Mouse (Mus musculus) E14TG2a.4 (cell line): ENCODE measurements around the gene Oxsm.

ENCODE experiments used
- H3K27me3 ChIP-seq: 2 replicates; pipeline ENCODE4 v1.6.1; 2014; ENCODE audit warnings: low read length, control low read depth; ENCODE audit not compliant: insufficient read depth
- H3K36me3 ChIP-seq: 2 replicates; pipeline ENCODE4 v1.6.1; 2014; ENCODE audit warnings: low read length, control low read depth; ENCODE audit not compliant: insufficient read depth
- H3K4me1 ChIP-seq: replicated peaks from 2 replicates; pipeline ENCODE4 v1.6.1; 2014; ENCODE audit warnings: low read depth, low read length, control low read depth
- H3K4me3 ChIP-seq: replicated peaks from 2 replicates; pipeline ENCODE4 v1.5.1; 2014; ENCODE audit warnings: mild to moderate bottlenecking, low read length
- H3K9me3 ChIP-seq: 2 replicates; pipeline ENCODE4 v1.6.1; 2014; ENCODE audit warnings: low read length, control low read depth
- CTCF ChIP-seq: conservative IDR thresholded peaks from 2 replicates; pipeline ENCODE4 v1.5.1; 2014; ENCODE audit warnings: low read length
- NANOG ChIP-seq: IDR thresholded peaks from 2 replicates; pipeline ENCODE4 v1.6.1; 2014; ENCODE audit warnings: borderline replicate concordance, low read length, mixed read lengths
- POU5F1 ChIP-seq: IDR thresholded peaks from 2 replicates; pipeline ENCODE4 v1.6.1; 2014; ENCODE audit warnings: low read length, borderline replicate concordance

Gene Oxsm

DNA sequence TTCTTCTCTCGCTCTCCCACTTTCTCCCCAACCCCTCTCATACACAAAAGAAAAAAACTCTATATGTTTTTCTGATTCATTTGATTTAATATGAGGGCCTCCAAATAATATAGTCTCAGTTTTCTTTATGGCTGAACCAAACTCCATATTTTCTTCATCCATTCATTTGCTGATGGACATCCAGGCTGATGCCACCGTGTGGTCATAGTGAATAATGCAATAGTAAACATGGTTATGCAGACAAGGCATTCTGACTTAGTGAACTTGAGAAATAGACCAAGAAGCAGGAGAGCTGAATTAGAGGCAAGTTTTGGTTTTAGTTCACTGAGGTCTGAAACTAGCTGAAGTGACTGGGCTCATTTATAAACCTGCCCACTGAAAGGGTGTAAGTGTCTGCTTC lies 30.6 kb downstream of the Oxsm start:
- Histone ChIP-seq H3K9me3 (peaks cover 18% of the 10 kb centered on the region), H3K4me3 (no peak overlapping the region), H3K27me3 (no peaks in the 10 kb centered on the region), H3K4me1 (no peaks in the 10 kb centered on the region), H3K36me3 (no peaks in the 10 kb centered on the region)
- TF ChIP-seq NANOG (no peak), CTCF (peak; percentile 23)

DNA sequence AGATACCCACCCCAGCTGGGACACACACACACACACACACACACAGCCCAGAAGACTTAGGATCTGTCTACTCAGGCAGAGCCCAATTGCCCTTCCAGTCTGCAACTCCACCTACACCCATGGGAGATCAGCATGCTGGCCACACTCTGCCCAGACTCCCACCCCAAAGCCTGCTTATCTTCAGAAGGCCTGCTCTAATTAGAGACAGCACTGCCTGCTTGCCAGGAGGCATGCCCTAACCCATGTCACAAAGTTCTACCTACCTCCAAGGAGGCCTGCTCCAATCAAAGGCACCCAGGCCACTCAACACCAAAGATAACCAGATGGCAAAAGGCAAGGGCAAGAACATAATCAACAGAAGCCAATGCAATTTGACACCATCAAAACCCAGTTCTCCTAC lies 41.9 kb downstream of the Oxsm start:
- peaks cover 64% of the 10 kb centered on the region for H3K9me3 ChIP-seq
- H3K27me3 ChIP-seq = no peaks in the 10 kb centered on the region
- no peak overlapping the region for H3K4me3 ChIP-seq
- TF ChIP-seq POU5F1 (no peak), NANOG (no peak), CTCF (no peak)
- H3K36me3 ChIP-seq = no peaks in the 10 kb centered on the region
- no peaks in the 10 kb centered on the region for H3K4me1 ChIP-seq

DNA sequence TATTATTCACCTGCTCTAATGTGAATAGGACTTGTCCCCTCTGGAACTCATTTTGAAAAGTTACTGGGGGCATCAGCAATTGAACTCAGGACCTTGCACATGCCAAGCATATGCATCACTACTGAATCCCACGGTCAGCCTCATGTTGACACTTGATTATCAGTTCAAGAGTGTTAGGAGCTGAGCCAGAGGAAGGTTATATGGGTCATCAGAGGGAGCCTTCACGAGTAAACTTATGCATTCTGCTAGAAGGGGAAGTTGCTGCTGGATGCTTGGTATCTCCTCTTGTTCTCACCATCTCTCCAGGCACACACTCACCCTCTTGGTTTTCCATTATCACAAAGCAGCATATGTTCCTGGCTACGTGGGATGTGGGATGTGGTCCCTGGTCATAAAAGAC lies 47.9 kb downstream of the Oxsm start:
- H3K4me3 ChIP-seq = no peak overlapping the region
- H3K27me3 ChIP-seq = no peaks in the 10 kb centered on the region
- no peaks in the 10 kb centered on the region for H3K4me1 ChIP-seq
- peaks cover 55% of the 10 kb centered on the region for H3K9me3 ChIP-seq
- no peak for TF ChIP-seq NANOG
- no peak for TF ChIP-seq CTCF
- TF ChIP-seq POU5F1 = no peak
- no peaks in the 10 kb centered on the region for H3K36me3 ChIP-seq

DNA sequence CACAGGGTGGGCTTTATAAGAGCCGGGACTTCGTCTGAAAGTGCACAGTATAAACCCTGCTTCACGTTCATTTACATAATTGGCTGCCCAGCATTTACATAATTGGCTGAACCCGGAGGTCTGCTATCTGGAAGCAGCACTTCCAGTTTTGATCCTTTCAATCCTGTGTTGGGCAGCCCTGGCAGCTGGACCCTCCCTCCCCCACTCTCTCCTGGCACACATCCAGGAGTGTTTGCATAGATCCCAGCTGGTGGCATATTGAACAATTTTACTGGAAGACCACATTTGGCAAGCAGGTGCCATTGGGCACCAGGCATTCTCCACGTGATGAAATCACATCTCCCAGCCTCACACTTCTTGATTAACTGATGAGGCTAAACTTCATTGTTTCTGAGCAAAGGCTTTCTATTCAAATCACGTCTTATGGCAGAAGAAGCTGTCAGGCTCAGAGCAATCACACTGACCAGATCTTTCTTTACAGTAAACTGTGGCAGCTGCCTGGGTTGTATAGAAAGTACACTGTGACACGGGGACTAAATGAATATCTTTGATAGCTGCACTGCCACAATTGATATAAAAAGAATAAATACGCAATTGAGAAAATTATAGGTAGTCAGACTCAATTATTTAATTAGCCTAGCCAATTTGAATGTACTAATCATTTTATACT lies 48.5 kb downstream of the Oxsm start:
- Histone ChIP-seq H3K4me1 (no peaks in the 10 kb centered on the region), H3K4me3 (no peak overlapping the region), H3K36me3 (no peaks in the 10 kb centered on the region), H3K27me3 (no peaks in the 10 kb centered on the region), H3K9me3 (peaks cover 49% of the 10 kb centered on the region)
- TF ChIP-seq NANOG = no peak
- no peak for TF ChIP-seq CTCF
- TF ChIP-seq POU5F1 = no peak

DNA sequence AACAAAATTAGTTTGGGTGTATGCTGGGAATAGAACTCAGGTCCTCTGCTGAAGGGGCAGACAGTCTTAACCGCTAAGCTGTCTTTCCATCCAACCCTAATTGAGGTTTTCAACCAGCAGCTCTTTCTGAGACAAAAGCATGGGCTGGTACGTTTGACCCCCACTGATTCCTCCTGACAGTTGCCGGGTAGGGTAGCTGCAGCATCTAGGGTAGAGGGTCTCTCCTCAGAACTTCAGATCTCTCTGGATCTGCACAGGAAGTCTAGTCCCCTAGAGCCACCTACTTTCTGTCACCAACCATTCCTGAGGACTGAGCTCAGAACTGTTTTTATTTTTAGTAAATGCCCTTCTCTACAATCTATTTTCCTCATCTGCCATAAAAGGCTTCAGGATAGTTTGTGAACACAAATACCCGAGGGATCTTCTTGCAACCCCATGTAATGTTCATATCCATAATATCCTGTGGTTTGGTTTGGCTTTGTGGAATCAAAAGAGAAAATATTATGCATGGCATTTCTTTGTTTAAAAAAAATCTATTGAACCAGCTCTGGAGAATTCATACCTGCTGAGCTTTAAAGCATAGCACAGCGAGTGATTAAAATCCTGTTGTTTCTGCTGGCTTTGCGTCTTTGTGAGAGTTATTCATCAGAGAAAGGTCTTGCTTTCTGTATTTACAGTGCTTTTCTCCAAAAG lies 49.2 kb downstream of the Oxsm start:
- peaks cover 42% of the 10 kb centered on the region for H3K9me3 ChIP-seq
- TF ChIP-seq POU5F1 = no peak
- no peak for TF ChIP-seq CTCF
- TF ChIP-seq NANOG = no peak
- H3K4me1 ChIP-seq = no peaks in the 10 kb centered on the region
- H3K27me3 ChIP-seq = no peaks in the 10 kb centered on the region
- H3K4me3 ChIP-seq = no peak overlapping the region
- no peaks in the 10 kb centered on the region for H3K36me3 ChIP-seq

DNA sequence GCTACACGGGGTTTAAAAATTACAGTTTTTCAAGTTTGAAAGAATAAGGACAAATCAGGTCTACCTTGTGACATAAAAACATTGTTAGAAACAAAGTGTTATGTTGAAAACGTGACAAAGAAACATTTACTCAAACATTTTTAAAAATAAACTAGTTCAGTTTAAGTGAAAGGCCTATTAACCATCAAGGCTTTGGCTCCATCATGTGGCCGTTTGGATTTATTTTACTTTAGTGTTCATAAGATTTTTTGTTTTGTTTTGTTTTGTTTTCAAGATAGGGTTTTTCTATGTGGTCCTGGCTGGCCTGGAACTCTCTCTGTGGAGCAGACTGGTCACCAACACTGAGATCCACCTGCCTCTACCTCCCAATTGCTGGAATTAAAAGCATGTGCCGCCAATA lies 53.1 kb downstream of the Oxsm start:
- Histone ChIP-seq H3K27me3 (no peaks in the 10 kb centered on the region), H3K9me3 (peaks cover 16% of the 10 kb centered on the region), H3K36me3 (no peaks in the 10 kb centered on the region), H3K4me1 (no peaks in the 10 kb centered on the region), H3K4me3 (no peak overlapping the region)
- no peak for TF ChIP-seq NANOG
- TF ChIP-seq POU5F1 = no peak
- no peak for TF ChIP-seq CTCF

DNA sequence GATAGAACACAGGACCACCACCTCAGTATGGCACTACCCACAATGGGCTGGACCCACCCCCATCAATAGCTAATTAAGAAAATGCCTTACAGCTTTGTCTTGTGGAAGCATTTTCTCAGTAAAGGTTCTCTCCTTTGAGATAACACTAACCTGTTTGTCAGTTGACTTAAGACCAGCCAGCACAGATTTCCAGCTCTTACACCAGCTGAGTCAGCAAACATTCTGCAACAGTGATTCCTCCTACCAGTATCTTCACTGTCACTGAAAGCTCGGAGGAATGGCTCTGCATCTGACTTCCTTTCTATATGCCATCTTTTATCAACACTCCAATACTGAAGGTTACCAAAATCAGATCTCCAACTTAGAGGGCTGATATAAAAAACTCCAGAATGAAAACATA lies 54.1 kb downstream of the Oxsm start:
- Histone ChIP-seq H3K4me1 (no peaks in the 10 kb centered on the region), H3K4me3 (no peak overlapping the region), H3K9me3 (peaks cover 11% of the 10 kb centered on the region), H3K36me3 (no peaks in the 10 kb centered on the region), H3K27me3 (no peaks in the 10 kb centered on the region)
- TF ChIP-seq POU5F1 (no peak), CTCF (no peak), NANOG (no peak)

DNA sequence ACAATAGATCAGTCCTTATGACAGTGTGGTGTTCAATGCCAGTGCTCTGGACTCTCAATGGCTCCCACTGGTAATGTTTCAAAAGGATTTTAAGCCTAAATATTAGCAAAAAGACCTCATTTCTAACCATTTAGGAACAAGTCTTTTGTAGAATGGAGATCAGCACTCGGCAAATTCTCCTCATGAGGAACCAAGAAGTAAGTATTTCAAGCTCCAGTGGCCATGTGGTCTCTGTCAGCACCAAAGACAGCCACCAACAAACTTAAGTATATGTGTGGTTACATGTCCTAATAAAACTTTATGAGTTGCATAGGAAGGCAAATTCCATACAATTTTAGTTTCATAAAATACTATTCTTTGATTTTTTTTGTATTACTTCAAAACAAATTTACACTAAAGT lies 55.5 kb downstream of the Oxsm start:
- Histone ChIP-seq H3K4me1 (no peaks in the 10 kb centered on the region), H3K36me3 (no peaks in the 10 kb centered on the region), H3K4me3 (no peak overlapping the region)

More for the DNA sequence above, 55.5 kb downstream of the Oxsm start:
- TF ChIP-seq CTCF = no peak
- no peak for TF ChIP-seq POU5F1
- no peak for TF ChIP-seq NANOG
- H3K9me3 ChIP-seq = peaks cover 11% of the 10 kb centered on the region
- no peaks in the 10 kb centered on the region for H3K27me3 ChIP-seq
